Mouse (Mus musculus) monocyte, adult 5-6 weeks (primary cell): ENCODE measurements around the gene Lmntd1. TPM values are rescaled to one million over a fixed set of nuclear protein-coding genes. Genes with fewer than 3 reads are reported as not detected.

Experiments used
- ATAC-seq: fragments of 153-309, 156-312 bp; replicated peaks from 2 replicates; pipeline ENCODE4 v1.8.0; 2017; ENCODE audit warnings: mild to moderate bottlenecking; ENCODE audit not compliant: low TSS enrichment, insufficient number of reproducible peaks, severe bottlenecking, poor library complexity, low FRiP score
- total RNA-seq: library from RNA; stranded (forward); fragments of 200-1000, 200-491, 200-594 nt; gene quantifications from 3 replicates; pipeline ENCODE4 v1.2.3, GENCODE M21; 2017

Lmntd1 gene
- total RNA-seq, 1 experiment from 2014 or later = not detected

DNA sequence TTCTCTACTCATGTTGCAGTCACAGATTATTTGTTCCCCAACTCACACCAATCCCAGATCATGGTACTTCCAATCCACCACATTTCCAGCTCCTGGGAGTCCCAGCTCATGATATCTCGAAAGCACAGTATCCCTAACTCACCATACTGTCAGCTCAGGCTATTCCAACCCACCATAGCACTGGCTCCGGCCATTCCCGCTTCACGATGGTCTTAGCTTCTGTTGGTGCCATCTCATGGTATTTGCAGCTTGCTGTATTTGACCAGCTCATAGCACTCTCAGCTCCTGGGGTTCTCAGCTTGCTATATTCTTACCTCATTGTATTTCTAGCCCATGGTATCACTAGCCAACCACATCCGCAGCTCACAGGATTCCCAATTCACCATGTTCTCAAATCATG lies 195.3 kb downstream of the Lmntd1 start:
- ATAC-seq = no peak

DNA sequence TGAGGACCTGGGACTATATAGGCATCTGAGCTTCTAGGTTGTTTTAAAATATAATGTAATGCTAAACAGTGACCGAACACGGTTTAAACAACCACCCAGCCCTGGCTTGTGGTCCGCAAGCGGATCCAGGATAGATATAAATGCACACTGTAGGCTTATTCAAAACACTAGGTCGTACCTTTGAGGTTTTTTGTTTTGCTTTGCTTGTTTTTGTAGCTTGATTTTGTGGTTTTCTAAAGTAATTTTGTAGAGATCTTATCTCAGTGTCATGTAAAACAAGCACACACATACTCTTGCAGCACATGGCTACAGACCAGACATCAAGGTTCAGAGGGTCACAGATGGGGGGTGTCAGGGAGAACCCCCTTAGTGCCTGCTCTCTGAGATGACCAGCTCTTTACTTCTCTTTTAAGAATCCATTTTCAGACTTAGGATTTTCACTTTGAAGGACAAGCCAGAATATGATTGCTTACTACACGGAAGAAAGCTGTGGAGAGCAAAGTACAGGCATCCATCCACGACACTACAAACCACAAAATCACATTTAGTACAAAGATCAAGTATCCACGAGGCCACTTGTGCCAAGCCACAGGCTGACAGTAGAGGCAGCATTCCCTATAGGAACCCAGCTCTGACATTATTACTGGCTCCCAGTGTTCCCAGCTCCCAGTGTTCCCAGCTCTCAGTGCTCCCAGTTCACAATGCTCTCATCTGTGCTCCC lies 196.2 kb downstream of the Lmntd1 start:
- ATAC-seq = no peak

DNA sequence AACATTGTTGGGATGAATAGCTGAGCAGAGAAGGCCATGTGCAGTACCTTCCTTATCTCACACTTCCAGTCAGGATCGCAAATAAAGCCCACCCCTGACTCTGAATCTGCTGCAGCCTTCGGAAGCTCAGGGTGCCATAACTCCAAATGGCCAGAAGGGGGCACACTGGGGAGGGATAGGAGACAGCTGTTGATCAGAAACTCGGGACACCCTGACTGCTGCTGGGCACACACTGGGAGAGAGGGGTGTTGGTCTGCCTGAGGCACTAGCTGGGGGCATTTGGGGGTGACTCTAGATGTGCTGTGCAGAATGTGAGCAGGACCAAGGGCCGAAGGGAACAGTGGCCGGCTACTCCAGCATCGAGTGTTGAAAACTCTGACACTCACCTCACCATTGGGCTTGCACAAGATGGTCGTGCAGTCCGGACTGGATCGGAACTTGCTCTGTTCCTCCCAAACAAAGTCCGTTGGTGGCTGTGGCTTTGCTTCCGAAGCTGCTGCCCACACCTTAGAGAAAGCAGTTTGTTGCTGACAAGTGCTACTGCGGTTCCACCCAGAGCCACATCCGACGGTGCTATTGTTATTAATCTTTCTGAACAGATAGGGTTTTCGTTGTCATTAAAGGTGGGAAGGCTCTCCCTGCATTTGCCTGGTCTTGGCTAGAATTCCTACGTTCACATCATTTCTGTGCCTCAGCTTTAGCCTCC lies 197.0 kb downstream of the Lmntd1 start:
- ATAC-seq = peak; percentile 54; the same call in 1 of the 2 replicates

DNA sequence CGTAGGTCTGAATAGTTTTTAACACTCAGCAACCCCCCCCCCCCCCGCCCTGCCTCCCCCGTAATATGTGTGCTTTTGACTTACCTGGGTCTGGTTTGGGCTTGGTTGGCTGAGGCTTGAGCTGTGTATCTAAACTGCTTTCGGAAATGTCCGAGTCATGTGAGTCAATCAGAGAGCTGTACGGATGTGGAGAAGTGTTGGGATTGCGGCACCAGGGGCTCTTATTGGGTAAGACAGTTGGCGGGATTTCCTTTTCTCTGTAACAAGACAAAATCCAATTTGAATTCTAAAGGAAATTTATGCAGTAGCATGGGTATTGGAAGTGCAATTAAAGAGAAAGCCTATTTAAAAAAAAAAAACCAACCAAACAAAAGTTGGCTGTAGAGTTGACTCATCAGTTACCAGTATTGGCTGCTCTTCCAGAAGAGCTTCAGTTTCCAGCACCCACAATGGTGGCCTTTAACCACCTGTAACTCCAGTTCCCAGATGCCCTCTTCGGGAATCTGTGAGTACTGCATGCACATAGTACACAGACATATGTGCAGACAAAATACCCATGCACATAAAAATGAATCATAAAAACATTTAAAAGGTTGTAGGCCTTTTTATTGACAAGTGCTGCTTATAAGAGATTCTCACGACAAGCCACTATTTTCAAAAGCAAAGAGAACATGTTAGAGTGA lies 209.6 kb downstream of the Lmntd1 start:
- ATAC-seq = no peak

DNA sequence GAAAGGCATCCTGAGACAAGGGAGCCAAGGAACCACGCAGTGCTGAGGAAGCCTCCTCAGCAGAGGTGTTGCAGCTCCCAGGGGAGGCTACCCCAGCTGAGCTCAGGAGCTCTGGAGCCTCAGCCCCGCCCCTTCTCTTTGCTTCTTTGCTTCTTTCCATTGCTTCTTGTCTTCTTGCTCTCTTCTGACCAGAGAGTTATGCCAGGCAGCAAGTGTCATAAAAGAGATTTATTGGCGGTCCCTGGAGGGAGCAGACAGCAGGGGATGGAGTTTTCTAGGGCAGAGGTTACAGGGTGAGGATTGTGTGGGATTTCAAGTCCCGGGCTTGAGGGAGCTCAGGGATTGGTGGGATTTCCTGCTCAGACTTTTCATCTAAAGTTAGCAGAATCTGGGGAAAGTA lies 213.0 kb downstream of the Lmntd1 start:
- no peak for ATAC-seq

DNA sequence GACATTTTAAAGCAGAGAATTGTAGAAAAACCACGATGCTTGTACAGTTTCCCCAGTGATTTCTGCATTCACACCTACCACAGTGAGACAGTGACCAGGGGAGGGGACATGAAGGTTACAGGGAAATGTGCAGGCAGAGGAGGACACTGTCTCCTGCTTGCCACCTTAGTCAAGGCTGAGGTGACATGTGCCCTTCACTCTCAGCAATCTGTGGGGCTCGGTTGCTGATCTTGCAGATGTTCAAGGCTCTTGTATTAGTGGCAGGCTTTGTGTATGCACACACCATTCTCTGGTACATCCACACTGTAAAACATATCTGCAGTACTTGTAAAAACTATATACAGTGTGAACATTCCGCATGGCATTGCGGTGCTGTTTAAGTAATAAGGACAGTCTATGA lies 216.2 kb downstream of the Lmntd1 start:
- no peak for ATAC-seq

DNA sequence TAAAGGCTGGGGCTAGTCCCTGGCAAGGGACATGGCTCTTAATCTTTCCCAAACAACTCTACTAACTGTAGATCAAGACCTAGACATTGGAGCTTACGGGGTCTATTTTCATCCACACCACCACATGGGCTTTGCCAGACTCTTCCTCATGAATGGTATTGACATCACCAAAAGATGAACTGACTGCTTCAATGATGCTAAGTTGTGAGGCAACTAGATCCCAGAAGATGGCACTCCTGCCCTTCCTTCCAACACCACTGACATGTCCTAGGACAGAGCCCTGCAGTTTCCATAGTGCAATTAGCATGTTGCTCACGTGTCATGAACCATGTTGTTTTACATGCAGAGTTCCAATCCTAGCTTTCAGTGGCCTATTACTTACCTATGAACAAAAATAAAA lies 217.6 kb downstream of the Lmntd1 start:
- no peak for ATAC-seq

DNA sequence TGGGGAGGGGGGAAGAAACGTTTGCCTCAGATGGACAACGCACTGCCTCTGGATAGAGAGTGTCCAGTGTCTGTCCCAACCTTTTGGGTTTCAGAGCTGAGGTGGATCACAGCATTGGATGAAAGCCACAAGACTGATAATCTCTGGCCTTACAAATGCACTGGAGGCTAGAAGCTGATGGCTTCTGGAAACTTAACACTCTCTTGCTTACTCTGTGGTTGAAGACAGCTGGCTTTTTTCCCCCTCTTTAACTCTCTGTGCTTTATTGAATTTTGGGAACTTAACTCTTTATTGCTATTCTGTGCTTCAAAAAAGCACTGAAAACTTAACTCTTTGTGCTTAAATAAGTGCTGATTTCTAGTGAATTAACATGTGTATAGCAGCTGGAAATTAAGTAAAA lies 223.7 kb downstream of the Lmntd1 start:
- no peak for ATAC-seq

DNA sequence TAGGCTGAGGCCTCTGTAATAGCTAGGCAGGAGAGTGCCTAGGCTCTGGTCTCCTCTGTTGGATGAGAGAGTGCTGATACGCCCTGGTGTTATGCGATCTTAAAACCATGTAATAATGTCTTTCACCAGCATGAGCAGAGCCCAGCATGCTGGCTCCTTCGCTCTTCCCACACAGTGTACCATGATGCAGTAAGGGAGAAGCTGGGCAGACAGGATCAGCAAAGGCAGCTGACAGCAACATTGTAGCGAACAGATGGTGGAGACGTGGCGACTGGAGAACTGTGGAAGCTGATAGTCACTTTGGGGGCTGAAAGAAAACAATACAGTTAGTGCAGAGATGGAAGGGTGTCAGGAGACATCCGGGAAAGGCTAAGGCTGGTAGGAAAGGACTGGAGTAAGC lies 224.2 kb downstream of the Lmntd1 start:
- no peak for ATAC-seq

DNA sequence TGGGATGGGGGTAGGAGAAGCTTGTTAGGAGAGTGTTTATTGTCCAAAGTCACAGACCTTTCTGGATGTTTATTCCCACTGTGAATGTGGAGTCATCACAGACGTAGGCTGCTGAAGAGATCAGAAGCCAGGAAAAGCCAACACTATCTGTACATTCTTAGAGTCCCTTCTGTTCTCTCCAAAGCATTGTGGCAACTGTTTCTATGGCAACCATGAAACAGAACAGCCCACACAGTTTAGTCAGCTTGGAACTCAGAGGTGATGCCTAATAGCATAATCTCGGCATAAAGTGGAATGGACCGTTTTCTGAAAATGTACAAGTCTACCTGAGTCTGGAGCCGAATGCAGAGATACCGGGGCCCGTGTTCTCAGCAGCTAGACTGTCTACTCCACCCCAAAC lies 226.7 kb downstream of the Lmntd1 start:
- ATAC-seq = no peak

DNA sequence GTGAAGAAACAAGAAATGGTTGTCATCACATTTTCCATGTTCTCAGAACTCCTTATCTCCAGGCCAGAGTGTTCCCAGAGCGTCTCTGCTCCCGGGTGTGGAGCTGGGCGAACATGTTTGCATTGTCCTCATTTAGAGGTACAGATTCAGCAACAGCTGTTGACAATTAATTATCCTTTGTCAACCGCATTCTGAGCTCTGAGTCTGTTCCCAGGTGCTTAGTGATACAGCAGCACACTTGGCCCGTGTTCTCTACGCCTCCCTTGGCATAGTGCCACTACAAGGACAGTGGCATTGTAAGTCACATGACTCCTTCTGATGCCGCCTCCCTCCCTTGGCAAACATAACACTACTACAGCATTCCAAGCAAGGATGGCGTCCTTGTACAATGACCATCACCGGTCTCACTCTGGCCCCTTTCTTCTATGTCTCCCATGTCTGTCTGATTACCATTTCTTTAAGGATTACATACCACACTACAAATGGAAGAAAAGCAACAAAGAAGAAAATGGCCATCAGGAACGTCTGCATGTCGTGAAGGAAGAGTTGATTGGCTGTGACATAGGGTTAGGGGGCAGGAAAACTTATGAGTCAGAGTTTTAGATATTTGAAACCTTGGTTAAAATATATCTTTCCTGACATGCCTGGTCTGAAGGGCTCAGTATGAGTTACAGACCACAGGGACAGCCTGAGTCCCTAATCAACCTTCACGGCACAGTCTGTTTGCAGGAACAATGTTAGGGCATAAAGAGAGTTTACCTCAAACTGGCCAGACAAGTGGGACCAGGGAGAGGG lies 231.3 kb downstream of the Lmntd1 start:
- no peak for ATAC-seq

DNA sequence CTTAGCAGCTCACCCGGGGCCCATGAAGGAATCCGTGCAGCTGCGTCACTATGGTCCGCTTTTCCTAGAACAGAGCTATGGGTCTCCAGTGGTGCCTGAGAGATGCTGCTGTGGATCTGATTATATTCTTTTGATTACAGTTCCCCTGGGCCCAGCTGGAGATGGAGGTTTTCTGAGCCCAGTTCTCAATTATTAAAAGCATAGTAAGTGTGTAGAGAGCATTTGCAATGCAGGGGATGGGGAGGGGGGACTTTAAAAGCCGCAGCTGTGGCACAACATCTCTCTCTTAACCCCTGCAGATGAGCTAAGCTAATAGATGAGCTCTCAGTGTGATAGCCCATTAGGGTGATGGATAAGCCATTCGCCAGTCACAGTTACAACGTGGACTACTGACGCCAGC lies 233.2 kb downstream of the Lmntd1 start:
- ATAC-seq = no peak

DNA sequence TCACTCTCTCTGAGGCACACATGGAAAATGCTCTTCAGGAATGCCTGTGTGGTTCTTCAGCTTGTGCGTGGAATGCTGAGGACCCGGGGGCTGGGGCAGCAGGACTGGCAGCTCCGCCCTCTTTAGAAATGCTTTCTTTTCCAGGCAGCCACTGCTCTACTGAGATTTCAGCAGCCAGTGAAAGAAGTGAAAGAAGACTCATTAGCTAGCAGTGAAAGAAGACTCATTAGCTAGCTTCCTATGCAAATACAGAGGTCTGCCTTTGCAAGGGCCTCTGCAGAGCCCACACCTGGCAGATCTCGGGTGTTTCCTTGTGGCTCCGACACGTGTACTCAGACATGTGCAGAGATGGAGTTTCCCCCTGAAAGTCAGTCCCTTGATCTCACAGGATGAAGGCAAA lies 234.9 kb downstream of the Lmntd1 start:
- ATAC-seq = no peak

DNA sequence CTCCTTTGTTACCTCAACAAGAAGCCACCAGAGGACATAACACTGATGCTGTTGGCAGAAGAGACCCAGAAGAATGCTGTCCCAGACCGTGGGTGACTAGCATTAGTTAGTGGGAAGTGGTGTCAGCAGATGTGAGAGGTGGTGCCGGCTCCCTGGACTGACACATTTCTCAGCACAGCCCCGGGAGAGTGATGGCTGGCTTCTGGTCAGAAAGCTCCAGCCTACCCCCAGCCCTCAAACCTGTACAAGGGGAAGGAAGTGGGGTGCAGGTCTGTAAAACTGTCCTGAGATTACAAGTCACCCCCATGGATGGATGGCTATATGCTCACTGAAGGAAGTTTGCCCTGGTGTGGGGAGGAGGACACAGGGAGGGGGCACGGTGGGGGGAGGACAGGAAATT lies 235.4 kb downstream of the Lmntd1 start:
- no peak for ATAC-seq

DNA sequence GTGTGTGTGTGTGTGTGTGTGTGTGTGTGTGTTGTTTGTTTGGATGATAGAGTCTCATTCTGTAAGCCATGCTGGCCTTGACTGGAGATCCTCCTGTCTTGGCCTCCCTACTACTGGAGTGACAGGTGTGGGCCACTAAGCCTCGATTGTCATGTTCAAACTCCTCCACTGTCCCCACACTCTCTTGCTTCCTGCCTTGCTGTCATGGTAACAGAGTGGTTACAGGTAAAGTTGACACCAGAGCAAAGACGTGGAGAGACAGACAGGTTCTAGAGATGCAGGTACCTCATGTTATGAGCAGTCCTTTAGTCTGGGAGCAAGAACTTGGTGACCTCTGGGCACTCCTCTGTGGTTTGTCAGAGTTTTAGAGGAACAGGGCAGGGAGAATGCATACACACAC lies 239.7 kb downstream of the Lmntd1 start:
- no peak for ATAC-seq

DNA sequence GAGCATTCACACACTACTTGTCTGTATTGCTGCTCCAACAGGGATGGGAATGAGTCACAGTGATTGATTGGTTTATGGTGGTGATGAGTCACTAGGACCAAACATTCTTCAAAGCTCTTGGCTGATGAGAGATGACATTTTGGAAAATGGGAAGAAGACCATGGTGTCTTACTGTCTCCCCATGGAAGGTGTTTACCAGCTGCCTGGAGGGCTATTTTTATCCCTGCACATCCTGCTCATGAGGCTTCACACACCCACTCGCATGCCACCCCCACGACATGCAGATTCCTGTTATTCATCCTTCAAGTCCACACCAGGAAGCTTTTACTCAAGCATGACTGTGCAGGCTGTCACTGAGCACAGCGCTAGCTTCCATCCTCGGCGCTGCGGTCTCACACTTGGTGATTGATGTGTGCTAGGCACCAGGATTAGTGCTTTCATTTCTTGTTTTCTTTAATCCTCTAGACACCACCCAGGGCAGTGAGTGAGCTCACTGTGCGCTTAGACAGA lies 240.4 kb downstream of the Lmntd1 start:
- ATAC-seq = no peak

DNA sequence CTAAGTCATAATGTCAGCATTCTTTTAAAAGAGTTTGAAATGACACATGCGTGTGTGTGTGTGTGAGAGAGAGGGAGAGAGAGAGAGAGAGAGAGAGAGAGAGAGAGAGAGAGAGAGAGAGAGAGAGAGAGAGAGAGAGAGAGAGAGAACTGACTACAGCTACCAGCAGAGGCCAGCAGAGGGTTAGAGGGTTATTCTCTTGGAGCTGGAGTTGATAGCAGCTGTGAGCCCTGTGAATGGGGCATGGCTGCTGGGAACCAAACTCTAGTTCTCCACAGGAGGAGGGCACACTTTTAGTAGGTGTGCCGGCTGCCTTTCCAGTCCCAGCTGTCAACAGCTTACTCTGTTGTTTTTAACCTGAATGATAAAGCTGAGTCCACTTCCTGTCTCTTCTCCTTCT lies 242.1 kb downstream of the Lmntd1 start:
- ATAC-seq = no peak

DNA sequence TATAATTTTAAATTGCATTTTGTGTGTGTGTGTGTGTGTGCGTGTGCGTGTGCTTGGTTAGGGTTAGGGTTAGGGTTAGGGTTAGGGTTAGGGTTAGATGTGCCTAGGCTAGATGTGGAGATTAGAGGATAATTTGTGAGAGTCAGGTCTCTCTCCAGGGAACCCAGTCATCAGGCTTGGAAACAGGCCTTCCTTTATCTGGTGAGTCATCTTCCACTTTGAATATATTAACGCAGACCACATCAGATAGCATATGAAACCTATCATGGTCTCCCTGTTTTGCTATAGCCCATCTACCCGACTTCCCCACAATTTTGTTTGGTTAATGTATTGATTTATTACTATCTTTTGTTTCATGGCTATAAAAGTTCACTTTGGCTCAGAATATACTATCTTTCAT lies 242.5 kb downstream of the Lmntd1 start:
- no peak for ATAC-seq

DNA sequence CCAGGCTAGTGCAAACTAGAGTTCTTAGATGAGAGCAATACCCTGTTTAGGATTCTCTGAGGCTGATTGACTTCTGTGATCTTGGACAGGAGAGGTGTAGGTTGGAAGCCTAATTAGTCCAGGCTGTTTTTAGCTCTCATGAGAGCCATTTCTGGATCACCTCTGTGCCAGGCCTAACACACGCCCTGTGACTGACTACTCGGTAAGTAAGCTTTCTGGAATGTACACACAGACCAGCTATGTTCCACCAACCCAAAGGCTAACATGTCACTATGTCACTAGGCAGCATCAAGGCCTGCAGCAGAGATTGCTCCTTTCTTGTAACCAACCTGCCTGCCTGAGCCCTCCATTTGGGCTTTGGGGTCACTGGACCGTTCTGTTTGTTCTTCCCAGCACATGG lies 243.8 kb downstream of the Lmntd1 start:
- no peak for ATAC-seq
